Mouse (Mus musculus): ENCODE measurements around the gene Cab39l.

DNA sequence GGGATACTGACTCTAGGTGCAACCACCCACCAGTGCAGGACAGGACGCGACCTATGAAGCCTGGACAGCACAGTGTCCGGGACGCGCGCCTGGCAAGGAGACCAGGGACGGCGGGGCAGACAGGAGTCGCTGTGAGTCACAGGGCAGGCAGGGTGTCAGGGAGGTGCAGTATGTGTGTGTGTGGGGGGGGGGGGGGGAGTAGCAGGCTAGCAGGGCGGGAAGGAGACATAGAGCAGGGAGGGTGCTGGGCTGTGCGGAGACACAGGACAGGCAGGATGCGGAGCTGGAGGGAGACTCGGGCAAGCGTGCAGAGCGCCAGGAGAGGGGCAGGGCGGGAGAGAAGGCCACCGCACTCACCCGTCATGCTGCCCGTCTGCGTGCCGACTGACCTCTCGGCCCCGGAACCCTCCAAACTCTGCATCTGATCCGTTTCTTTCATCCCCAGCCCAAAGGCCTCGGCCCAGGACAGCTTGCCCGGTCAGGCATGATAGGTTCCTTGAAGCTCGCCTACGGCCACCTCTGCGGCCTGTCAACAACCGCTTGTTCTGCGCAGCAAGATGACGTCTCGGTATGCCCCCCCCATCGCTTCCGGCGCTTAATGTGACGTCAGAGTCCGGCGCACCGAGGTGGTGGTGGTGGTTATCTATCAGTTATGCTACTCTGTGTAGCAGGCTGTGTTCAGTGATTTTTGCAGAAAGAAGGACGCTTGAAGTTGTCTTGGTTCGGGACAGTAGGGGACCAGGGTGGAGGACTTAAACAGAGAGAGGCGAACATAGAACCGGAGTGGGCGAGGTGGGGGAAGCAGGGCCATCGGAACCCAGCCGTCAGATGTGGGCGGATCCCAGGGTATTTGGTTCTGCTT is 156.9 kb downstream of the Cab39l start, which contains the start of gene Cdadc1:
- TF ChIP-seq EP300 (IDR thresholded peaks at IDR 0.05; ENCODE audit: low read depth), result no peak
- TF ChIP-seq CTCF (IDR thresholded peaks at IDR 0.05; ENCODE audit: low read depth), result peak; percentile 72

Measured in liver, embryonic 14.5 days (tissue).